Mouse (Mus musculus) monocyte, adult 59 days (primary cell): Measurements from ENCODE around the gene Ebf4. TPM values are rescaled to one million over a fixed set of nuclear protein-coding genes. Genes with fewer than 3 reads are reported as not detected.

ENCODE experiments used
- total RNA-seq, 2 experiments: library from RNA; stranded (reverse); gene quantifications; one replicate each; pipeline ENCODE4 v1.2.4; 2023

Gene Ebf4
- not detected for total RNA-seq

DNA sequence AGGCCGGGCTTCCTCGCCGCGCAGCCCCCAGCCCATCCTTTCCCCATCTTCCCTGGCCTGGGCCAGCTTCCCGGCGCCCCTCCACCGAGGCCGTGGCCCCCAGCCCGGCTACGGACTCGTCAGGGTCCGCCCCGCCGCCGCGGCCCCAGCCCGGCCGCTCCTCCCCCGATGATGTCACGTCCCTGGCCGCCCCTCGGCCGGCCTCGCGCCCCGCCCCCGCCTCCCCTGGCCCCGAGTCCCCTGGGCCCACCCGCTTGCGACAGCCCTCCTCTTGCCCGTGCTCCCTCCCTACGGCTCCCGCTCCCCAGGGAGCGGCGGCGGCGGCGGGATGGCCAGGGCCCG, at the start of gene Ebf4:
TSS of gene Ebf4 (plus strand) at position 234 of the 342 bp plus-strand sequence.

DNA sequence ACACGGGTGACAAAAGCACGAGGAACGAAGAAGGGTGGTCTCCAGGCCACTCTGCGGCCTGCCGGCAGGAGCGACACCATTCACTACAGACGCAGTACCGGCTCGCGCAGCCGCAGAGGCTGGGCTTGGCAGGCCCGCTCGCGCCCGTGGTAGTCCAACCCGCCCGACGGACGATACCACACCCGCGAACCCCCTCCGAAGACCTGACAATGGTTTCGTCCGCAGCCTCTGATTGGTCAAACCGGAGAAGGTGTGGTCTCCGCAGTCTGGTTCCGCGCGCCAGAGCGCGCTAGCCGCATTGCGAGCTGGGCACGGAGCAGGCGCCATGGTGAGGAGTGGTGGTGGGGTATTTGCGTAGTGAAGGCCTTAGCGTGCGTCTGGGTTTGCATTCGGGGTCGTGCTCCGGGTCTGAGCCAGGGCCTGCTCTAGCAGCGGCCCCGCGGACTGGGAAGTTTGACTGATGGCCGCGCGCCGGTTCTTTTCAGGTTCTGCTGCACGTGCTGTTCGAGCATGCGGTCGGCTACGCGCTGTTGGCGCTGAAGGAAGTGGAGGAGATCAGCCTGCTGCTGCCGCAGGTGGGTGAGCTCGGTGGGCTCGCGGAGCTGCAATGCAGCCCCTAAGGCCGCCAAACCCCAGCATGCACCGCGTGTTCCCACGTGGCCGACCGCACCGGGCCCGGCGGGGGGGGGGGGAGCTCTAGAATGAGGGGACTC, 20.7 kb upstream of the Ebf4 start, which contains the start of gene Nop56:
TSS of gene Nop56 (plus strand) at position 282 of the 713 bp plus-strand sequence.

DNA sequence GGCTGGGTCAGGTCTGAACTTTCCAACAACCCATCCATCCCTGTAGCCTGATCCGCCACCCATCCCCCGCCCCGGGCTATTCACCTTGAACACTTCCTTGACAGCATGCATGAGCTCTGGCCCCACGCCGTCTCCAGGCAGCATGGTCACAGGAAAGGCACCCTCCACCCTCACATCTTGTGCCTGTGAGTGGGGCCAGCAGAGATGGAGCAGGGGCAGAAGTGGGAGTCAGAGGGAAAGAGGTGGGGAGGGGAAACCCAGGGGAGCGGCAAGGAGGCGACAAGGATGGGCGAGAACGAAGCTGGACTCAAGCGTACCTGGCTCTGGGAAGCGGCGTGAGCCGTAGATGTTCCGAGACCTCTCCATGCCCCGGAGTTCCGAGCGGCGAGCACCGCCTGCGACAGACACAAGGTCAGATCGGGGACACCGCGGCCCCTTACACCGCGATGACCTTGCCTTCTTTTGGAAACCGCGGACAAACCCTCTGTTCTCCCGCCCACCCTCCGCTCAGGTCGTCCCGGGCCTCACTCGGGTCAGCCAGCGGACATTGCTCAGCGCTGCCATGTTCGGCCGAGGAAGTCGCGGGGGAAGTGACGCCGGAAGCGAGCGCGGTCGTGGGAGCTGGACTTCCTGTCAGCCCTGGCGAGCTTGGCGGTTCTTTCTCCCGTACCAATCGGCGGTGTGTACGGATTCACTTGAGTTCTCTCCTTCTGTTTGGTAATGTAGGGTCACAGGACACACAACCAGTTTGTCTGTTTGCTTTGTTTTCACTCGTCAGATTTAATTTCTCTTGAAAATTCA, 10.9 kb upstream of the Ebf4 start, which contains the start of gene Idh3b:
TSS of gene Idh3b (minus strand) at position 694 of the 801 bp plus-strand sequence.

DNA sequence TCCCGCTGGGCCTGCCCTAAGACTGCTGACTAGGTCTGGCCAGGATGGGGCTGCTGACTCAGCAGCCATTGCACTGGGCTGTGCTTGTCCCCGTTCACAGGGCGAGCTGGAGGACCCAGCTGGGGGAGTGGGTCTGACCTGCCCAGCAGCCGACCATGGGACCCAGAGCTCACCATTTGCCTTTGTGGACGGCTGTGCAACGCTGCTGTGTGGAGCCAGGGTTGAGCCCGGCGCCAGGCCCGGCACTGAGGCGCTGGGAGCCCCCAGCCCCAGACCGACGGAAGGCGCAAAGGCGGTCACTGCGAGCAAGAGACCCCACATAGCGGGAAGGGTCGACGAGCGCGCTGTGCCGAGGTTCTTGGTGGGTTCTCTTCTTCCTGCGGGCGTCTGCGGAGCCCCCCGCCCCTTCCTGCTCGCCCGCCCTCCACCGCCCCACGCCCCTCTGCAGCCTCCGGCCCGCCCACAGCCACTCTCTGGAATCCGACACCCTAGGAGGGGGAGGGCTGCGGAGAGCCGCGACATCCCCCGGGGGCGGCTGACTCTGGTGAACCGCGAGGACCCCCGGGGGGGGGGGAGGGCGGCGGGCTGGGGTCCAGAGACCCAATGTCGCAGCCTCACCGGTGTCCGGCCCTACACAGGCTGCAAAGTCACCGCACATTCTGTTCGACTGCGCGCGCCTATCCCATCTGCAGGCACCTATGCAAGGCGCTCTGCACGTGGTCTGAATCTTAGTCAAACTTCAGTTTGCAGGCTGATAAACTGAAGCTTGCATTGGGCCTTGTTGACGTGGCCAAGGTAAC, 102.4 kb downstream of the Ebf4 start, which contains the start of gene Cpxm1:
TSS of gene Cpxm1 (minus strand) at position 389 of the 800 bp plus-strand sequence.

DNA sequence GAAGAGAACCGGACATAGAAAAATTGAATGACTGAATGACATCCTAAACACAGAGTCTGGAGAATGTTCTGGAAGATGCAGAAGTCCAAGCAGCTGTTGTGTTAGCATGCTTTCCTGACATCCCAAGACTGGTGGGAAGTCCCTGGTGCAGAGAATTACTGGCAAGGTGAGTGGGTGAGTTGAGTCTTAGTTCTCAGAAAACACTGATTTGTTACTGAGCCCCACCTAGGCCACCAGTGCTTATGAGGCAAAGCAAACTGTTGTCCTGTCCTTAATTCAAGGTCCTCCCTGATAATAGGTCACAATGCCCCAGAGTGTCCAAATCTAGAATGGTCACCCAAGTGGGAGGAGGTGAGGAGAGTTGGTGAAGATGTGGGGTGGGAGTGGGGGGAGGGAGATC, 110.0 kb downstream of the Ebf4 start, which contains the start of the genes Gm28372 and 1700020A23Rik:
TSS of gene Gm28372 (plus strand) at position 301 of the 400 bp plus-strand sequence.
TSS of gene 1700020A23Rik (plus strand) at position 321 of the 400 bp plus-strand sequence.

DNA sequence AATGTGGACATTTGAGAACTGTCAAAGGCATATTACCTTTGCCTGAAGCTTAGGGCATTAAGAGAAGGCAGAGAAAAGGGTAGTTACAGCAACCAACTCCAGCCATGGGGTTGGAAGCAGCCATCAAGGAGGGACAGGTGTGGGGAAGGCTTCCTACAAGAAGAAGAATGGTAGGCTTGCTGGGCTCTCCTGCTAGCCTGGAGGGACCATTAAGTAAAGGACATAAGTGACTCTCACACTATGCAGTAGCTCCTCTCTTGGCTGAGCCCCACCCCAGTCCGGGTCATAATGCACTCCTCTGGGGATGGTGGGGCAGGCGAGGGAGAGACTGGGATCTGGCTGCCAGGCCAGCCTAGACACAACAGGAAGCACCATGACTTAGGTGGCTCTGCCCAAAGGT, 111.2 kb downstream of the Ebf4 start, which contains the start of gene Tmem239:
TSS of gene Tmem239 (plus strand) at position 301 of the 400 bp plus-strand sequence.

Other genes starting within 250 kb of the Ebf4 start
- gene Tgm6, start 182.8 kb upstream of the Ebf4 start, total RNA-seq, result not detected
- 100 to 1,000 TPM; 235 to 252 TPM for gene Snrpb, start 115.8 kb upstream of the Ebf4 start, total RNA-seq
- gene Tmc2, start 100.0 kb upstream of the Ebf4 start, total RNA-seq, result not detected
- gene Nop56, start 20.7 kb upstream of the Ebf4 start, total RNA-seq, result 100 to 1,000 TPM in 1 of 2 experiments, 10 to 100 TPM in 1; 91.3 to 108 TPM
- 100 to 1,000 TPM in 1 of 2 experiments, 10 to 100 TPM in 1; 88.3 to 111 TPM for gene Idh3b, start 10.6 kb upstream of the Ebf4 start, total RNA-seq
- gene Cpxm1, start 102.4 kb downstream of the Ebf4 start, total RNA-seq, result under 1 TPM; 0.52 to 0.81 TPM
- not detected for gene Gm28372, start 110.1 kb downstream of the Ebf4 start, total RNA-seq
- gene 1700020A23Rik, start 110.1 kb downstream of the Ebf4 start, total RNA-seq, result not detected
- not detected for gene Tmem239, start 111.3 kb downstream of the Ebf4 start, total RNA-seq
- gene Vps16, start 129.2 kb downstream of the Ebf4 start, total RNA-seq, result 100 to 1,000 TPM in 1 of 2 experiments, 10 to 100 TPM in 1; 92.6 to 114 TPM
- 10 to 100 TPM; 32.7 to 35.1 TPM for gene Pced1a, start 129.5 kb downstream of the Ebf4 start, total RNA-seq
- gene Ptpra, start 155.1 kb downstream of the Ebf4 start, total RNA-seq, result 100 to 1,000 TPM; 114 to 127 TPM